Mouse (Mus musculus): ENCODE measurements around the gene Rngtt. TPM values are rescaled to one million over a fixed set of nuclear protein-coding genes. Genes with fewer than 3 reads are reported as not detected.
"Not testable (repeated sequence)": the region's sequence is repeated elsewhere in the genome, so short reads cannot be mapped to it uniquely, and the experiment has no call there.

The Rngtt gene
- polyA plus RNA-seq (2017; shearing (Covaris generic)): 10 to 100 TPM; 59.7 to 63.1 (median 61.0) TPM

GRCm38 (mm10) chr4:33309764-33310757 is at the start of gene Rngtt:
Rngtt (plus strand) TSS chr4:33310311.
- peak; percentile 90 for ATAC-seq

GRCm38 (mm10) chr4:33260311-33260710 is 49.8 kb upstream of the Rngtt start:
- no peak for ATAC-seq

- ATAC-seq: peak; percentile 94
Measured at GRCm38 (mm10) chr4:33261311-33261753, 48.8 kb upstream of the Rngtt start.

- ATAC-seq: no peak
Measured at GRCm38 (mm10) chr4:33262897-33263296, 47.2 kb upstream of the Rngtt start.

- ATAC-seq: no peak
Measured at GRCm38 (mm10) chr4:33264979-33265726, 45.0 kb upstream of the Rngtt start.

- peak; percentile 16 for ATAC-seq
Measured at GRCm38 (mm10) chr4:33270386-33271314, 39.5 kb upstream of the Rngtt start.

- peak; percentile 75 for ATAC-seq
Measured at GRCm38 (mm10) chr4:33273437-33273836, 36.7 kb upstream of the Rngtt start.

- ATAC-seq: no peak
Measured at GRCm38 (mm10) chr4:33281891-33282685, 28.0 kb upstream of the Rngtt start.

- no peak for ATAC-seq
Measured at GRCm38 (mm10) chr4:33284083-33284880, 25.8 kb upstream of the Rngtt start.

GRCm38 (mm10) chr4:33285448-33285847 is 24.7 kb upstream of the Rngtt start:
- no peak for ATAC-seq

- ATAC-seq: peak; percentile 22
Measured at GRCm38 (mm10) chr4:33289106-33289650, 20.9 kb upstream of the Rngtt start.

- peak; percentile 79 for ATAC-seq
Measured at GRCm38 (mm10) chr4:33290002-33290401, 20.1 kb upstream of the Rngtt start, which contains the start of gene Pnrc1. Pnrc1 (minus strand) TSS chr4:33290163.

GRCm38 (mm10) chr4:33290878-33291277 is 19.2 kb upstream of the Rngtt start:
- ATAC-seq: peak; percentile 18

- ATAC-seq: no peak
Measured at GRCm38 (mm10) chr4:33292409-33293370, 17.4 kb upstream of the Rngtt start.

GRCm38 (mm10) chr4:33300891-33301665 is 9.0 kb upstream of the Rngtt start:
- not testable (repeated sequence) for ATAC-seq

GRCm38 (mm10) chr4:33303057-33303456 is 7.1 kb upstream of the Rngtt start:
- no peak for ATAC-seq

GRCm38 (mm10) chr4:33307146-33307545 is 3.0 kb upstream of the Rngtt start:
- ATAC-seq: no peak

All from inflammation-experienced regulatory T-cells, adult 6 months (primary cell).